Comparison of ENCODE assay signal across 8 mouse cellular contexts in the genomic region with DNA sequence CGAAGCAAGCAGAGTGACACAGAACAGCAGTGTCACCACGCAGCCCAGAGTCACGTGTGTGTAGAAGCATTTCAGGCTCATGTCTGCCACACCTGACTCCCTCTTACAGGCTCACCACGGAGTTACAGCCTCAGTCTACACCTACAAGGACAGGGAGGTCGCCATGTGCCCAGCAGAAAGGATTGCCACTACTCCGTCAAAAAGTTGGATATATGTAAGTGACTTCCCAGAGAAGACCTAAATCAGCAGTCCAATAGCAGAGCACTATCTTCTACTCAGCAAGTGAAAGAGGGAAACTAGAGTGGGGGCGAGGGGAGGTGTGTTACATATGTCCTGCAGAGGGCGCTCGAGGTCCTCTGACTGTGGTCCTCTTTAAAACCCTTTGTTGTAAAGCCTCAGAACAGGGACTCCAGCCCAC. TPM values are rescaled to one million over a fixed set of nuclear protein-coding genes. Genes with fewer than 3 reads are reported as not detected.
DNase-seq lines count a peak whose midpoint lies in the region; ATAC-seq and TF ChIP-seq lines count a peak whose summit lies in the region.

No protein-coding gene starts in this region.

- TF ChIP-seq POLR2A in embryonic fibroblast, embryonic 13.5 days (IDR thresholded peaks at IDR 0.05; ENCODE audit: low read depth, low read length): no peak

- H3K4me2 ChIP-seq in intestine, embryonic 16.5 days (ENCODE audit: low read depth, low read length): peak overlapping the region; percentile 21; the same call in 1 of the 2 replicates

- H3K4me3 ChIP-seq in embryonic fibroblast, embryonic 13.5 days (ENCODE audit: insufficient read depth, low read length): no peak overlapping the region
- H3K4me3 ChIP-seq in intestine, embryonic 16.5 days (ENCODE audit: low read length): no peak overlapping the region

- H3K36me3 ChIP-seq in intestine, embryonic 16.5 days (ENCODE audit: control insufficient read depth, insufficient read depth, low read length): no peaks in the 10 kb centered on the region

- peak; percentile 54; the same call in 1 of the 2 replicates for TF ChIP-seq CTCF in embryonic fibroblast, embryonic 13.5 days (IDR thresholded peaks at IDR 0.05; ENCODE audit: borderline replicate concordance, insufficient read depth, low read length)

- no peak; the same call in 1 of the 2 replicates for ATAC-seq in intestine, embryonic 16.5 days
- ATAC-seq in megakaryocyte, adult 5-6 weeks (ENCODE audit: poor library complexity, severe bottlenecking): peak; percentile 53

- DNase-seq in heart, adult 11 months: peak; percentile 90
- DNase-seq in heart, adult 8-10 months (ENCODE audit: low spot score): no peak
- DNase-seq in CD4-positive helper T cell, adult 2 months (ENCODE audit: low read depth, low spot score): peak; percentile 80
- DNase-seq in adrenal gland, postnatal 36 days: peak; percentile 27 to 51
- peak; percentile 58 for DNase-seq in testis, postnatal 10 days (ENCODE audit: low spot score)

- 16% methylated on average over 9 of the region's 9 CpGs for WGBS in intestine, embryonic 16.5 days

- H3K9me3 ChIP-seq in intestine, embryonic 16.5 days (ENCODE audit: control insufficient read depth, low read length): no peaks in the 10 kb centered on the region

- peak overlapping the region; percentile 21; the same call in 1 of the 2 replicates for H3K9ac ChIP-seq in intestine, embryonic 16.5 days (ENCODE audit: low read depth, low read length)

- H3K27ac ChIP-seq in embryonic fibroblast, embryonic 13.5 days (ENCODE audit: insufficient read depth, low read length): no peak overlapping the region
- H3K27ac ChIP-seq in intestine, embryonic 16.5 days (ENCODE audit: low read length): no peak overlapping the region

- no peaks in the 10 kb centered on the region for H3K27me3 ChIP-seq in intestine, embryonic 16.5 days (replicated peaks; ENCODE audit: control insufficient read depth, insufficient read depth, low read length)

- peaks cover 1% of the 10 kb centered on the region; the same call in 1 of the 2 replicates for H3K4me1 ChIP-seq in embryonic fibroblast, embryonic 13.5 days (ENCODE audit: control insufficient read depth, insufficient read depth, low read length)
- H3K4me1 ChIP-seq in intestine, embryonic 16.5 days (ENCODE audit: control insufficient read depth, insufficient read depth, low read length): peaks cover 8% of the 10 kb centered on the region; the same call in 1 of the 2 replicates

RNA-seq across cellular contexts. Expression of gene Wdr61, which starts 2.0 kb away (rescaled TPM):
- 10 to 100 TPM; 27.3 to 32.4 (median 29.6) TPM for total RNA-seq in heart, adult 8-10 months (2022)
- 10 to 100 TPM; 67.6 to 72.7 TPM for total RNA-seq in adrenal gland, postnatal 36 days (2021)
- polyA plus RNA-seq in embryonic fibroblast, embryonic 13.5 days (2011; ENCODE audit: insufficient read length, low read depth, missing spikeins): 80.0 and 81.6 TPM in 2 replicates
- 142 and 148 TPM in 2 replicates for polyA plus RNA-seq in intestine, embryonic 16.5 days (2015; fragmentation: Nextera tagmentation; extraction: Ambion mirVana)
- 58.3 and 68.3 TPM in 2 replicates for total RNA-seq in megakaryocyte, adult 5-6 weeks (2015)
- total RNA-seq in megakaryocyte, adult 5-6 weeks (2017): 38.9 and 43.2 TPM in 2 replicates

RNA-seq across cellular contexts. Expression of gene Crabp1, which starts 28.3 kb away (rescaled TPM):
- total RNA-seq in heart, adult 8-10 months (2022): not detected
- total RNA-seq in adrenal gland, postnatal 36 days (2021): 1 to 10 TPM; 7.9 to 8.5 TPM
- polyA plus RNA-seq in embryonic fibroblast, embryonic 13.5 days (2011; ENCODE audit: insufficient read length, low read depth, missing spikeins): 344 and 514 TPM in 2 replicates
- polyA plus RNA-seq in intestine, embryonic 16.5 days (2015; fragmentation: Nextera tagmentation; extraction: Ambion mirVana): 9.0 and 9.8 TPM in 2 replicates
- total RNA-seq in megakaryocyte, adult 5-6 weeks (2015): not detected in 2 replicates
- total RNA-seq in megakaryocyte, adult 5-6 weeks (2017): not detected in 2 replicates

RNA-seq across cellular contexts. Expression of gene Dnaja4, which starts 37.6 kb away (rescaled TPM):
- total RNA-seq in heart, adult 8-10 months (2022): 10 to 100 TPM; 84.6 to 97.9 (median 92.4) TPM
- total RNA-seq in adrenal gland, postnatal 36 days (2021): 10 to 100 TPM; 17.7 to 24.3 TPM
- polyA plus RNA-seq in embryonic fibroblast, embryonic 13.5 days (2011; ENCODE audit: insufficient read length, low read depth, missing spikeins): 14.7 and 16.3 TPM in 2 replicates
- 3.9 and 4.5 TPM in 2 replicates for polyA plus RNA-seq in intestine, embryonic 16.5 days (2015; fragmentation: Nextera tagmentation; extraction: Ambion mirVana)
- 0.84 and 1.6 TPM in 2 replicates for total RNA-seq in megakaryocyte, adult 5-6 weeks (2015)
- 0.62 and 3.7 TPM in 2 replicates for total RNA-seq in megakaryocyte, adult 5-6 weeks (2017)

Comparison
In these comparisons a context has a peak if more than half of its experiments do, and no peak if none do; other contexts are left out.
1. RNA of gene Crabp1, which starts 28.3 kb away (total RNA-seq): 7.9 to 8.5 TPM in adrenal gland, postnatal 36 days; not detected in heart, adult 8-10 months and not detected in megakaryocyte, adult 5-6 weeks; every median in the first group is over 4 times any median in the second.